Mouse (Mus musculus) ES-E14 (cell line): ENCODE results near the gene Alkbh4.

Experiments used
- HCFC1 ChIP-seq: IDR thresholded peaks from 2 replicates; pipeline ENCODE4 v1.6.1; 2012; ENCODE audit warnings: low read length, inconsistent platforms, borderline replicate concordance; ENCODE audit not compliant: insufficient read depth
- MAFK ChIP-seq: IDR thresholded peaks from 2 replicates; pipeline ENCODE4 v1.6.1; 2014; ENCODE audit warnings: mild to moderate bottlenecking, low read depth, low read length, inconsistent platforms; ENCODE audit not compliant: insufficient read depth
- ZC3H11A ChIP-seq: IDR thresholded peaks from 2 replicates; pipeline ENCODE4 v1.6.1; 2012; ENCODE audit warnings: low read depth, mild to moderate bottlenecking, inconsistent platforms, low read length, borderline replicate concordance
- ZNF384 ChIP-seq: IDR thresholded peaks from 2 replicates; pipeline ENCODE4 v1.6.1; 2012; ENCODE audit warnings: low read depth, low read length, inconsistent platforms

- TF ChIP-seq ZC3H11A, result no peak
- no peak for TF ChIP-seq HCFC1
- no peak for TF ChIP-seq MAFK
- no peak for TF ChIP-seq ZNF384
These were observed 8.9 kb downstream of the Alkbh4 start for GRCm38 (mm10) chr5:136144606-136145430.
